Mouse (Mus musculus): ENCODE measurements around the gene Hist1h4a.
A peak's percentile ranks its signal among the peaks of the same experiment; 100 is the strongest.

Hist1h4a gene

GRCm38 (mm10) chr13:23757921-23758320, 3.1 kb downstream of the Hist1h4a start:
- DNase-seq (ENCODE audit: low spot score): no peak

GRCm38 (mm10) chr13:23757211-23757773, 3.7 kb downstream of the Hist1h4a start:
- no peak for DNase-seq (ENCODE audit: low spot score)

GRCm38 (mm10) chr13:23756790-23757189, 4.2 kb downstream of the Hist1h4a start, which contains the start of gene Hist1h4b:
Gene Hist1h4b, plus strand, starts transcription at chr13:23757013.
- DNase-seq (ENCODE audit: low spot score): peak; percentile 94

DNA sequence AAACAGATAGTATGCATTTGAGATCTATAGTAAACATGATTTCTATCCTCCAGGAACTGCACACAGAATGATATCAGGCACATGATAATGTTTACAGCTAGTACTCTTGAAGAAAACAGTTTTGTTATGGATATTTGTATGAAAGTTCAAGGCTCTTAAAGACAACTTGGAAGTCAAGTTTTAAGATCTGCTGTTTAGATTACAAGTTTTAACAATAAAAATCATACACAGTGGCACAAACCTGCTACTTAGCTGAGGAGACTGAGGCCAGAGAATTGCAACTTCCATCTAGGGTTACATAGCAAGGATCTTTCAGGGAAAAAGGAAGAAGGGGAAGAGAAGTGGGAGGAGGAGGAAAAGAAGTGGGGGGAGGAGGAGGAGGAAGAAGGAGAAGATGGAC, 6.0 kb downstream of the Hist1h4a start:
- no peak for DNase-seq (ENCODE audit: low spot score)

GRCm38 (mm10) chr13:23753314-23754078, 7.5 kb downstream of the Hist1h4a start:
- no peak for DNase-seq (ENCODE audit: low spot score)

DNA sequence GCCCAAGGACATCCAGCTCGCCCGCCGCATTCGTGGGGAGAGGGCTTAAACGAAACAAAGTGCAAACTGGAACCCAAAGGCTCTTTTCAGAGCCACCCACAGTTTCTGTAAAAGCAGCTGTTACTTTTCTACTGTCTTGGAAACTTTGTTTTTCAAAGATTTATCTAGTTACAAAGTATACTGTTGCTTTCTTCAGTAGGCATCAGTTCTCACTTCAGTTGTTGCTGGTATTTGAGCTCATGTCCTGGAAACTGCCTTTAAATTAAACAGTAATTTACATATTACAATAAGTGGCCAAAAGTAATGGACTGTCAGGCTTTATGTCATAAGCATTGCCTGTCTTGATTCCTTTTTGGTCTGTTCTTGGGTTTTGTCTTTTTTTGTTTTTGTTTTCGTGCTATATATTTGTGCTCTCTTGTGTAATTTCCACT, 8.3 kb downstream of the Hist1h4a start:
- no peak for DNase-seq (ENCODE audit: low spot score)

GRCm38 (mm10) chr13:23752067-23752741, 8.8 kb downstream of the Hist1h4a start, which contains the start of gene Hist1h3b:
Gene Hist1h3b, plus strand, starts transcription at chr13:23752267.
- DNase-seq (ENCODE audit: low spot score): peak; percentile 84

- DNase-seq (ENCODE audit: low spot score): no peak
Observed at GRCm38 (mm10) chr13:23751478-23751956, 9.5 kb downstream of the Hist1h4a start.

DNA sequence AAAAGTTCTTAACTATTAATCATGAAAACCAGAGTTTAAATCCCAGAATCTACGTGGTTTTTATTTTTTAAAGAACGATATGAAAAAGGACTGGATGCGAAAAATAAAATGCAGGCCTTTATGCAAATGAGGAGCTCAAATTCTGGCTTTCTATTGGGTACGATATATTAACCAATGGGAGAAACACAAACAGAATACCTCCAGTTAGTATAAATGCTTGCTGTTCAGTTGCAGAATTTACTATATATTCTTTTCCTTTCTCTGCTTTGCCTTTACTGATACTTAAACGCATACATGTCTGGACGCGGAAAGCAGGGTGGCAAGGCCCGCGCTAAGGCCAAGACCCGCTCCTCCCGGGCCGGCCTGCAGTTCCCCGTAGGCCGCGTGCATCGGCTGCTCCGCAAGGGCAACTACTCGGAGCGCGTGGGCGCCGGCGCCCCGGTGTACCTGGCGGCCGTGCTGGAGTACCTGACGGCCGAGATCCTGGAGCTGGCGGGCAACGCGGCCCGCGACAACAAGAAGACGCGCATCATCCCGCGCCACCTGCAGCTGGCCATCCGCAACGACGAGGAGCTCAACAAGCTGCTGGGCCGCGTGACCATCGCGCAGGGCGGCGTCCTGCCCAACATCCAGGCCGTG, 10.1 kb downstream of the Hist1h4a start, which contains the start of gene Hist1h2ab:
Hist1h2ab (plus strand) TSS at position 288 of the 639 bp plus-strand sequence.
- peak; percentile 65 for DNase-seq (ENCODE audit: low spot score)

DNA sequence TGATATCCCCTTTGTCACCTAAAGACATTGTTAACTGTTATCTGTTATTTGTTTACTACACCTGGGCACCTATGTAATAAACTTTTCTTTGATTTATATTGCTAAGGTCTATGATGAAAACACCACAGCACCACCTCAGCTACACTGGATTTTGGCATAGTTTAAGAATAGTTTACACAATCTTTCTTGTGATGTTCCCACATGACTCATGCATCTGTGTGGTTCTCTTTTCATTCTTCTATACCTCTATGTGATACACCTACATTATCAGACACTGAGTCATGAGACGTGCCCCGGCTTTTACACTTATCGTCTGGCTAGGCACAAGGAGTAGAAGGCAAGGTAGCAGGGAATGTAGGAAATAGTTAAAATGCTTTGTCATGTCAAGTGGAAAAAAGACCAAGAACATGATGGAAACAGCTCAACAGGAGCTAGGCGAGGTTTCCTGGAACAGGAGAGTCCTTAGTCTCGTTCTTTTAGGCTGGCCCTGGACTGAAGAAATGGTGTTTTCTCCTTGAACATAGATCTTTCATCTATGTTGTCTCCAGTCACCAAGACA, 11.4 kb downstream of the Hist1h4a start:
- no peak for DNase-seq (ENCODE audit: low spot score)

DNA sequence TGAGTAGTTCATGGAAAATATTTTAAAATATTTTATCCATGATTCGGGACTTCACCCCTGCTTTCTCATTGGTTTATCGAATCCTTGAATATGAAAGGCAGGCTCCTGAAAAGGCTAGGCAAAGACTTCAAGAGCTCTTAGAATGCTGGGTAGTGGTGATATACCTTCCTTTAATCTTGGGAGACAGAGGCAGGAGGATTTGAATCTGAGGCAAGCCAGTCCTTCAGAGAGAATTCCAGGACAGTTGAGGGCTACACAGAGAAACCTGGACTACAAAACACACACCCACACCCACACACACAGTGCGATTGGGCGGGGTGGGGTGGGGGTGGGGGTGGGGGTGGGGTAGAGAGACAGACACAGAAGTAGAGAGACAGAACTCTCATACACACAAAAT, 13.1 kb downstream of the Hist1h4a start:
- no peak for DNase-seq (ENCODE audit: low spot score)

DNA sequence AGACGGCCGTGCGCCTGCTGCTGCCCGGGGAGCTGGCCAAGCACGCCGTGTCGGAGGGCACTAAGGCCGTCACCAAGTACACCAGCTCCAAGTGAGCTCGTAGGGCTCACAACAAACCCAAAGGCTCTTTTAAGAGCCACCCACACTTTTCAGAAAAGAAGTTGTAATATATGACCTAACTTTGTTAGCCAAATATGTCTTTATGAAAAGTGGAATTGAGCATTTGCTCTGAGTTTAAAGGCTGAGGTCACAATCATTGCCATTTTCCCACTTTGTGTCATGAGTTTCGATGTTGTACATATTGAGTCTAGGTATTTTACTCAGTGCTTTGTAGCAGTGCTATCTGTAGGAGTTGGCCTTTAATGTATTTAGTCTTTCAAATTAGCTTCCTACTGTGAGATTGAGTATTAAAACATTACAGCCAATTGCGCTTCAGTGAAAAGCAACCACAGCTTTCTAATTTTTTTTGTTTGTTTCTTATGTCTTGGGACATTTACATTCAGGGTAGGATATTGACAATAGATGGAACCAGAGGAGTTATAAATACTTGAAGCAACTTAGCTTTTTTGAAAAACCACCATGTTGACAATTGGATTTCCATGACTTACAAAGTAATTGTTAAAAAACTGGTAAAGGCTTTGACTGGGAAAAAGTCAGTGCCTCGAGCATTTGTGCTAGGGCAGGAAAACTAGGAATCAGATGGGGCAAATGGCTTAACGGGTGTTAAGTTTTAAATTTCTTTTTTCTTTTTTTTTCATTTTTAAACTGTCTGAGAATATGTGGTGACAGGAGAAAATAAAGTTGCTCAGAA, 13.7 kb downstream of the Hist1h4a start:
- no peak for DNase-seq (ENCODE audit: low spot score)

DNA sequence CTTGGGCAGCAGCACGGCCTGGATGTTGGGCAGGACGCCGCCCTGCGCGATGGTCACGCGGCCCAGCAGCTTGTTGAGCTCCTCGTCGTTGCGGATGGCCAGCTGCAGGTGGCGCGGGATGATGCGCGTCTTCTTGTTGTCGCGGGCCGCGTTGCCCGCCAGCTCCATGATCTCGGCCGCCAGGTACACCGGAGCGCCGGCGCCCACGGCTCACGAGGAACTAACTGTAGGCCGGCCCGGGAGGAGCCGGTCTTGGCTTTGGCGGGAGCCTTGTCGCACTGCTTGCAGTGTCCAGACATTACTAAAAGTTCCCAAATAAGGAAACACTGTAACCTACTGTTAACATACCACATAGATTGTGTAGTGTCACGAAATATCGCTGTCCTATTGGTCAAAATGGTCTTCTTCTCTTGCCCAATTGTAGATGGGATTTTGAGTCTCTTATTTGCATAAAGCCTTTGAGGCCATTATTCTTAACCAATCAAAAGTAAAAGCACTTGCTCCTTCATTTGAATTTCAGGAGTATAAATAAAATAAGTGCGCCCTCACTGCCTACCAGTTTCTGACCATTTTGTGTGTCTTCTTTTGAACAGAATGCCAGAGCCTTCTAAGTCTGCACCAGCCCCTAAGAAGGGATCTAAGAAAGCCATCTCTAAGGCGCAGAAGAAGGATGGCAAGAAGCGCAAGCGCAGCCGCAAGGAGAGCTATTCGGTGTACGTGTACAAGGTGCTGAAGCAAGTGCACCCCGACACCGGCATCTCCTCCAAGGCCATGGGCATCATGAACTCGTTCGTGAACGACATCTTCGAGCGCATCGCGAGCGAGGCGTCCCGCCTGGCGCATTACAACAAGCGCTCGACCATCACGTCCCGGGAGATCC, 14.6 kb downstream of the Hist1h4a start, which contains the start of gene Hist1h2bb:
Hist1h2bb (plus strand) TSS at position 534 of the 880 bp plus-strand sequence.
- DNase-seq (ENCODE audit: low spot score): peak; percentile 93

DNA sequence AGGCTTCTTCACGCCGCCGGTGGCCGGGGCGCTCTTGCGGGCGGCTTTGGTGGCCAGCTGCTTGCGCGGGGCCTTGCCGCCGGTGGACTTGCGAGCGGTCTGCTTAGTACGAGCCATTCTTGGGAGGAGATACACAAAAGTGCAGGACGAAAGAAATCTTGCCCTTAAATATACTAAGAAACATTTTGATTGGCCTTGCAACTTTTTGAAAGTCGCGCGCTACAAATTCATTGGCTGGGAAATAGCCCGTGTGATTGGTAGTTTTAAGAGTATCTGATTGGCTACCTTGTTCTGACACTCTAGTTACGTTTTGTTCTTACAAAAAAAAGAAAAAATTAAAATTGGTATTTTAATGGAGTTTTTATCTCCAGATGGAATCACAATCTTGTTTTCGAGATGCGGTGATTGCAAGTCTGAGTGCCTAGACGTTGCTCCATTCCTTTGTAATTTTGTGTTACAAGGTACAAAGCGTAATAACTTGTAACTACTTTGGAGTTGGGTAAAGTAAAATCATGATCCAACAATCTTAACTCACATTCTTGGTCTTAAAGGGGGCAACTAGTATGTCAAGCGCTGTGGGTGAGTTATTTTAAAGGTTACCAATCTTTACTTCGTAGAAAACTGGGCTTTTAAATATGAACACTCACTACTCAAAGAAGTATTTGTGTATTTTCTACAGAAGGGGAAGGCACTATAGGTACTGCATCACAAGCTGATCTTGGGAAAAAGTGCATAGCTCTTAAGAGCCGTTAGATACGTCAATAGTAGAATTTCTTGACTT, 15.5 kb downstream of the Hist1h4a start, which contains the start of gene Hist1h3c:
Hist1h3c (minus strand) TSS at position 222 of the 781 bp plus-strand sequence.
- peak; percentile 86 for DNase-seq (ENCODE audit: low spot score)

DNA sequence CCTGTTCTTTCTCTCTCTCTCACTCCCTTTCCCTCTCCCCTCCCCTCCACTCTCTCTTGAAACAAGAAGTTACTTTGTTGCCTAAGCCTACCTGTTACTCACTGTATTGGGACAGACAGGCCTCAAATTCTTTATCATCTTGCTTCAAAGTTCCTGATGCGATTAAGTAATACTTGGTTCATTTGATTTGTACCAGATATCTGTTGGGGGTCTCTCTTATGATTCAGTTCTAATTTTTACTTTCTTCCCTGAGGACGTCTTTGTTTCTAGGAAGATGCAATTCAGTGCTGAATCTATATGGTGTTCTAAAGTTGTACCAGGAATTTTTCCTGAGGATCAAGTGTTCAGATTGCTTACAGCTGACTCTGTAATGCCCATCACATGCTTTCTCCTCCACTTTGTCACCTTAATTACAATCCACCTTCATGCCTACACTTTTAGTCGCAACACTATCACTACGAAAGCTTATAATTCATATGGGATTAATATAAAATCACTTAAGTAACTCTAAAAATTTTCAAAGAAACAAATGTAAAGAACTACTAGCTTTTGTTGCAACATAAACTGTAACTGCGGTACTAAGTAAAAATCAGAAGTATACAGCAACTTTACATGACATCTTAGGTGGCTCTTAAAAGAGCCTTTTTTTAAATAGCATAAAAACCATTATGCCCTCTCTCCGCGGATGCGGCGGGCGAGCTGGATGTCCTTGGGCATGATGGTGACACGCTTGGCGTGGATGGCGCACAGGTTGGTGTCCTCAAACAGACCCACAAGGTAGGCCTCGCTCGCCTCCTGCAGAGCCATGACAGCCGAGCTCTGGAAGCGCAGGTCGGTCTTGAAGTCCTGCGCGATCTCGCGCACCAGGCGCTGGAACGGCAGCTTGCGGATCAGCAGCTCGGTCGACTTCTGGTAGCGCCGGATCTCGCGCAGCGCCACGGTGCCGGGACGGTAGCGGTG, 16.3 kb downstream of the Hist1h4a start:
- DNase-seq (ENCODE audit: low spot score): no peak

DNA sequence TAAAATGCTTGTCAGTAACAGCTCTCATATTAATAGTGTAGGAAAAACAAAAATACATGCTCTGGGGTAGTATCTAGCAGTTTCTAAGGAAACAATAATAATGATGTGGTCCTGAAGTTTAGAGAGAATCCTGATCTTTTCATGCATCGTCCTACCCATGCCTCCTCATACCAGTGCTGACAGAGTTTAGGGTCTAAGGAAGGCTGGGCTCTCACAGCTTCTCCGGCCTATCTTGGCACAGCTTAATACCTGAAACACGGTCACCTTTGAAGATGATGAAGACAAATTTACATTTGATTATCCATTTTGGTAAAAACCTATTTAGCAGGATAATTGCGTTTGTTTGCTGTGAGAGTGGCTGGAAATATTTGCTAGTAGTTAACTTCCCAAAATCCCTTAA, 17.1 kb downstream of the Hist1h4a start:
- no peak for DNase-seq (ENCODE audit: low spot score)

- no peak for DNase-seq (ENCODE audit: low spot score)
Observed at GRCm38 (mm10) chr13:23743215-23743614, 17.8 kb downstream of the Hist1h4a start.

- no peak for DNase-seq (ENCODE audit: low spot score)
Observed at GRCm38 (mm10) chr13:23742007-23742406, 19.0 kb downstream of the Hist1h4a start.
